ENCODE assay signal across 25 mouse cellular contexts in the genomic region with DNA sequence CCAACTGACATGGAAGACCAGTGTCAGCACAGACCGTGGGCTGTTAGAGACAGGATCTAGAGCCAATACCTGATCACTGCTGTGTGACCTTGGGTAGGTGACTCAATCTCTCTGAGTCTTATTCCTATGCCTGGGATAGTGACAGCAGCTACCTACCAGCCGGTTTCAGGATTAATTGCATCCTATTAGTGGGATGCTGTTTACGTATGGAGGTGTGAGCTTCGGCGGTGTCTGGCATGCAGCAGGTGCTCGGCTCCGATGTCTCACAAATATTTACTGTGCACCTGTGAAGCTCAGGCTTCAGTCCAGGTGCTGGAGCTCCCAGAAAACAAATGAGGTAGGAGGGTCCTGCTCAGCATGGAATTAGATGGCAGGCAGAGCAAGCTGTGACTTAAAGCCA.
A peak's percentile ranks its signal among the peaks of the same experiment; 100 is the strongest.
DNase-seq lines count a peak whose midpoint lies in the region; ATAC-seq and TF ChIP-seq lines count a peak whose summit lies in the region.
"Had no signal": no experiment of that assay in that cellular context is flagged by ENCODE, and none has a peak within 500 bp of the region (broad histone marks: within the 10 kb centered on the region; RNA-seq: fewer than 3 reads in every experiment).

No protein-coding gene starts in this region.

- TF ChIP-seq CTCF in stomach, postnatal 0 days (IDR thresholded peaks at IDR 0.05; ENCODE audit: low read depth) = no peak

- no peak overlapping the region for H3K4me2 ChIP-seq in embryonic facial prominence, embryonic 14.5 days (ENCODE audit: low read depth, low read length)
- no peak overlapping the region for H3K4me2 ChIP-seq in hindbrain, embryonic 16.5 days (ENCODE audit: low read length)
- no peak overlapping the region for H3K4me2 ChIP-seq in hindbrain, embryonic 13.5 days
- no peak overlapping the region for H3K4me2 ChIP-seq in stomach, embryonic 15.5 days
- no peak overlapping the region for H3K4me2 ChIP-seq in stomach, postnatal 0 days (replicated peaks; ENCODE audit: low read depth)
- H3K4me2 ChIP-seq: embryonic facial prominence, embryonic 13.5 days; liver, embryonic 12.5 days had no signal

- no peaks in the 10 kb centered on the region for H3K4me1 ChIP-seq in embryonic facial prominence, embryonic 14.5 days (ENCODE audit: control insufficient read depth, insufficient read depth, low read length)
- H3K4me1 ChIP-seq in embryonic facial prominence, embryonic 10.5 days = peaks cover 30% of the 10 kb centered on the region
- no peaks in the 10 kb centered on the region for H3K4me1 ChIP-seq in hindbrain, embryonic 16.5 days (ENCODE audit: control insufficient read depth, insufficient read depth, low read depth, low read length)
- H3K4me1 ChIP-seq in hindbrain, embryonic 13.5 days (replicated peaks) = peaks cover 10% of the 10 kb centered on the region; the same call in 1 of the 2 replicates
- H3K4me1 ChIP-seq in stomach, embryonic 15.5 days = no peaks in the 10 kb centered on the region
- H3K4me1 ChIP-seq in stomach, postnatal 0 days (replicated peaks; ENCODE audit: control insufficient read depth, insufficient read depth) = no peaks in the 10 kb centered on the region
- H3K4me1 ChIP-seq: liver, embryonic 12.5 days; megakaryocyte, embryonic 14.5 days had no signal

- H3K27me3 ChIP-seq in embryonic facial prominence, embryonic 14.5 days (replicated peaks; ENCODE audit: control insufficient read depth, insufficient read depth, low read length) = no peaks in the 10 kb centered on the region
- peaks cover 59% of the 10 kb centered on the region for H3K27me3 ChIP-seq in embryonic facial prominence, embryonic 10.5 days (replicated peaks; ENCODE audit: low read depth, poor library complexity, severe bottlenecking)
- H3K27me3 ChIP-seq in hindbrain, embryonic 16.5 days (replicated peaks; ENCODE audit: control insufficient read depth, insufficient read depth, low read length) = peaks cover 6% of the 10 kb centered on the region
- peaks cover 34% of the 10 kb centered on the region for H3K27me3 ChIP-seq in hindbrain, embryonic 13.5 days
- H3K27me3 ChIP-seq in stomach, embryonic 15.5 days (replicated peaks) = no peaks in the 10 kb centered on the region
- H3K27me3 ChIP-seq in stomach, postnatal 0 days (ENCODE audit: control insufficient read depth, insufficient read depth, low read length) = no peaks in the 10 kb centered on the region
- H3K27me3 ChIP-seq: liver, embryonic 12.5 days had no signal

- H3K9ac ChIP-seq in embryonic facial prominence, embryonic 14.5 days (ENCODE audit: low read depth, low read length) = no peak overlapping the region
- H3K9ac ChIP-seq in hindbrain, embryonic 16.5 days (ENCODE audit: low read depth, low read length) = no peak overlapping the region
- H3K9ac ChIP-seq in hindbrain, embryonic 13.5 days = no peak overlapping the region
- H3K9ac ChIP-seq in stomach, embryonic 15.5 days = no peak overlapping the region
- no peak overlapping the region for H3K9ac ChIP-seq in stomach, postnatal 0 days (ENCODE audit: low read length)
- H3K9ac ChIP-seq: embryonic facial prominence, embryonic 13.5 days; liver, embryonic 12.5 days; liver, postnatal 0 days had no signal

- no peaks in the 10 kb centered on the region for H3K36me3 ChIP-seq in embryonic facial prominence, embryonic 14.5 days (ENCODE audit: control insufficient read depth, insufficient read depth, low read length)
- no peaks in the 10 kb centered on the region for H3K36me3 ChIP-seq in embryonic facial prominence, embryonic 10.5 days (replicated peaks)
- H3K36me3 ChIP-seq in hindbrain, embryonic 16.5 days (ENCODE audit: control insufficient read depth, insufficient read depth, low read length) = no peaks in the 10 kb centered on the region
- H3K36me3 ChIP-seq in hindbrain, embryonic 13.5 days = no peaks in the 10 kb centered on the region
- H3K36me3 ChIP-seq in stomach, embryonic 15.5 days = no peaks in the 10 kb centered on the region
- no peaks in the 10 kb centered on the region for H3K36me3 ChIP-seq in stomach, postnatal 0 days (ENCODE audit: control insufficient read depth, insufficient read depth, low read length)
- H3K36me3 ChIP-seq: embryonic facial prominence, embryonic 13.5 days; G1E; heart, embryonic 10.5 days; liver, embryonic 12.5 days had no signal

- WGBS in embryonic facial prominence, embryonic 14.5 days = 78% methylated on average over 7 of the region's 7 CpGs
- 85% methylated on average over 7 of the region's 7 CpGs for WGBS in embryonic facial prominence, embryonic 10.5 days
- WGBS in hindbrain, embryonic 16.5 days = 72% methylated on average over 7 of the region's 7 CpGs
- whole genome bisulfite sequencing in hindbrain, embryonic 13.5 days = 84% methylated on average over 7 of the region's 7 CpGs
- WGBS in stomach, embryonic 15.5 days = 42% methylated on average over 7 of the region's 7 CpGs
- 32% methylated on average over 7 of the region's 7 CpGs for WGBS in stomach, postnatal 0 days

- no peak overlapping the region for H3K27ac ChIP-seq in embryonic facial prominence, embryonic 14.5 days (replicated peaks; ENCODE audit: low read depth, low read length)
- H3K27ac ChIP-seq in embryonic facial prominence, embryonic 10.5 days (replicated peaks) = no peak overlapping the region
- no peak overlapping the region for H3K27ac ChIP-seq in hindbrain, embryonic 16.5 days (ENCODE audit: low read depth, low read length)
- H3K27ac ChIP-seq in hindbrain, embryonic 13.5 days = no peak overlapping the region
- H3K27ac ChIP-seq in stomach, embryonic 15.5 days = no peak overlapping the region
- H3K27ac ChIP-seq in stomach, postnatal 0 days (replicated peaks) = no peak overlapping the region
- H3K27ac ChIP-seq: embryonic facial prominence, embryonic 13.5 days; heart, embryonic 10.5 days; liver, embryonic 12.5 days had no signal

- ATAC-seq in embryonic facial prominence, embryonic 14.5 days (ENCODE audit: low read depth) = peak; percentile 77
- peak; percentile 15; the same call in 1 of the 2 replicates for ATAC-seq in hindbrain, embryonic 16.5 days
- no peak for ATAC-seq in hindbrain, embryonic 13.5 days (ENCODE audit: low FRiP score)
- ATAC-seq in stomach, embryonic 15.5 days (ENCODE audit: insufficient read depth, low FRiP score, low read depth) = peak; percentile 35; the same call in 1 of the 2 replicates
- ATAC-seq in stomach, postnatal 0 days (ENCODE audit: low FRiP score, low TSS enrichment) = no peak
- ATAC-seq: intestine, postnatal 0 days; liver, embryonic 12.5 days; liver, postnatal 0 days had no signal

- H3K4me3 ChIP-seq in embryonic facial prominence, embryonic 14.5 days (ENCODE audit: low read depth, low read length) = no peak overlapping the region
- no peak overlapping the region for H3K4me3 ChIP-seq in embryonic facial prominence, embryonic 10.5 days
- no peak overlapping the region for H3K4me3 ChIP-seq in hindbrain, embryonic 16.5 days (ENCODE audit: low read length)
- no peak overlapping the region for H3K4me3 ChIP-seq in hindbrain, embryonic 13.5 days
- H3K4me3 ChIP-seq in stomach, embryonic 15.5 days (replicated peaks) = no peak overlapping the region
- H3K4me3 ChIP-seq in stomach, postnatal 0 days (ENCODE audit: low read depth, low read length) = no peak overlapping the region
- H3K4me3 ChIP-seq: embryonic facial prominence, embryonic 13.5 days; erythroblast, embryonic 14.5 days; heart, embryonic 10.5 days; liver, embryonic 12.5 days; megakaryocyte, embryonic 14.5 days had no signal

- TF ChIP-seq EP300 in stomach, postnatal 0 days (optimal IDR thresholded peaks at IDR 0.05) = no peak

- H3K9me3 ChIP-seq in embryonic facial prominence, embryonic 14.5 days (ENCODE audit: control insufficient read depth, low read length) = no peaks in the 10 kb centered on the region
- no peaks in the 10 kb centered on the region for H3K9me3 ChIP-seq in embryonic facial prominence, embryonic 10.5 days
- no peaks in the 10 kb centered on the region for H3K9me3 ChIP-seq in hindbrain, embryonic 16.5 days (ENCODE audit: control insufficient read depth, low read length)
- no peaks in the 10 kb centered on the region for H3K9me3 ChIP-seq in hindbrain, embryonic 13.5 days
- H3K9me3 ChIP-seq in stomach, embryonic 15.5 days = no peaks in the 10 kb centered on the region
- no peaks in the 10 kb centered on the region for H3K9me3 ChIP-seq in stomach, postnatal 0 days (ENCODE audit: control insufficient read depth, low read length)
- H3K9me3 ChIP-seq: embryonic facial prominence, embryonic 13.5 days; G1E; heart, embryonic 10.5 days; liver, embryonic 12.5 days; megakaryocyte, embryonic 14.5 days had no signal

- DNase-seq in embryonic facial prominence, embryonic 14.5 days (ENCODE audit: low spot score) = peak; percentile 36
- DNase-seq in embryonic facial prominence, embryonic 10.5 days (ENCODE audit: low spot score) = no peak
- no peak for DNase-seq in stomach, postnatal 0 days (ENCODE audit: low spot score)
- DNase-seq in urinary bladder, adult 18-20 months (ENCODE audit: low spot score in 2 of 2) = no peak
- DNase-seq: adrenal gland, adult 8-10 months; embryo, embryonic 11 days; heart, postnatal 4 days; kidney, adult 9 months; kidney, postnatal 10 days; liver, postnatal 0 days; lung, postnatal 4 days; midbrain, embryonic 14.5 days; spleen, adult 18-20 months; thymus, adult 2 months; thymus, postnatal 36 days had no signal

Comparison
In these comparisons a context has a peak if more than half of its experiments do, and no peak if none do; other contexts are left out.
1. ATAC-seq: peak in embryonic facial prominence, embryonic 14.5 days (single experiment), hindbrain, embryonic 16.5 days (single experiment) and stomach, embryonic 15.5 days (single experiment); none in hindbrain, embryonic 13.5 days (single experiment) and stomach, postnatal 0 days (single experiment).